Mouse (Mus musculus): ENCODE data around the gene Myoz1. TPM values are rescaled to one million over a fixed set of nuclear protein-coding genes. Genes with fewer than 3 reads are reported as not detected.
A peak's percentile ranks its signal among the peaks of the same experiment; 100 is the strongest.

The Myoz1 gene
- polyA plus RNA-seq, 1 experiment from 2014 or later = 0.95 TPM

- WGBS = 65% methylated on average over 9 of the region's 9 CpGs
- no peaks in the 10 kb centered on the region for H3K36me3 ChIP-seq (ENCODE audit: control insufficient read depth, insufficient read depth, low read length)
- no peak overlapping the region for H3K9ac ChIP-seq (ENCODE audit: low read depth, low read length)
- H3K9me3 ChIP-seq (ENCODE audit: control insufficient read depth, low read length) = no peaks in the 10 kb centered on the region
- DNase-seq (ENCODE audit: low spot score) = no peak
- no peaks in the 10 kb centered on the region for H3K4me1 ChIP-seq (replicated peaks; ENCODE audit: control insufficient read depth, insufficient read depth, low read length)
- H3K4me2 ChIP-seq = no peak overlapping the region
- no peak overlapping the region for H3K27ac ChIP-seq (ENCODE audit: low read depth, low read length)
- no peak overlapping the region for H3K4me3 ChIP-seq (ENCODE audit: low read depth, low read length)
- no peak for ATAC-seq (replicated peaks; ENCODE audit: low FRiP score)
- no peaks in the 10 kb centered on the region for H3K27me3 ChIP-seq (replicated peaks; ENCODE audit: control insufficient read depth, insufficient read depth, low read length)
Measured at GRCm38 (mm10) chr14:20654690-20655421, 1.5 kb downstream of the Myoz1 start.

- Histone ChIP-seq H3K4me1 (replicated peaks; ENCODE audit: control insufficient read depth, insufficient read depth, low read length) (no peaks in the 10 kb centered on the region), H3K27ac (ENCODE audit: low read depth, low read length) (no peak overlapping the region), H3K4me3 (ENCODE audit: low read depth, low read length) (no peak overlapping the region), H3K9me3 (ENCODE audit: control insufficient read depth, low read length) (no peaks in the 10 kb centered on the region), H3K36me3 (ENCODE audit: control insufficient read depth, insufficient read depth, low read length) (no peaks in the 10 kb centered on the region), H3K9ac (ENCODE audit: low read depth, low read length) (no peak overlapping the region), H3K27me3 (replicated peaks; ENCODE audit: control insufficient read depth, insufficient read depth, low read length) (no peaks in the 10 kb centered on the region), H3K4me2 (no peak overlapping the region)
- DNase-seq (ENCODE audit: low spot score) (no peak), ATAC-seq (replicated peaks; ENCODE audit: low FRiP score) (no peak)
- 61% methylated on average over 4 of the region's 4 CpGs for WGBS
Measured at GRCm38 (mm10) chr14:20651722-20652256, 4.6 kb downstream of the Myoz1 start.

DNA sequence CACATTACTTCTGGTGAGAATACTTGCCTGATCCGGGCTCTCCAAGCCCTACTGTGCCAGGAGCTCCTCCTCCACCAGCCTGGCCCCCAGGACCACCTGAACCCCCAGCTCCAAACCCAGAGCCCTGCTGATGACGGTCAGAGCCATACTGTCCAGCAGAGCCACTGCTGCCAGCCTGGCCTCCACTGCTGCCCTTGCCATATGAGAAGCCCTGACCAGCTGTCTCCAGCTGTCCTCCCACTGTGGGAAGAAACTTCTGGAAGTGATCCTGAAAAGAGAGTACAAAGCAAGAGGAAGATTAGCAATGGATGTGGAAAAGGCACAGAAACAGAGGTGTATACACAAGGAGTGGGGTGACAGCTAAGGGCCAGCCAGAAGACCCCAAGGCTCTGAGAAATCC, 5.3 kb downstream of the Myoz1 start:
- ATAC-seq (replicated peaks; ENCODE audit: low FRiP score) (no peak), DNase-seq (ENCODE audit: low spot score) (no peak)
- Histone ChIP-seq H3K27me3 (replicated peaks; ENCODE audit: control insufficient read depth, insufficient read depth, low read length) (no peaks in the 10 kb centered on the region), H3K36me3 (ENCODE audit: control insufficient read depth, insufficient read depth, low read length) (no peaks in the 10 kb centered on the region), H3K4me2 (no peak overlapping the region), H3K9ac (ENCODE audit: low read depth, low read length) (no peak overlapping the region), H3K4me3 (ENCODE audit: low read depth, low read length) (no peak overlapping the region), H3K4me1 (replicated peaks; ENCODE audit: control insufficient read depth, insufficient read depth, low read length) (no peaks in the 10 kb centered on the region), H3K9me3 (ENCODE audit: control insufficient read depth, low read length) (no peaks in the 10 kb centered on the region), H3K27ac (ENCODE audit: low read depth, low read length) (no peak overlapping the region)
- WGBS = 70% methylated on average over 2 of the region's 2 CpGs

GRCm38 (mm10) chr14:20646381-20646780, 10.0 kb downstream of the Myoz1 start:
- Histone ChIP-seq H3K9me3 (ENCODE audit: control insufficient read depth, low read length) (no peaks in the 10 kb centered on the region), H3K27ac (ENCODE audit: low read depth, low read length) (no peak overlapping the region), H3K36me3 (ENCODE audit: control insufficient read depth, insufficient read depth, low read length) (no peaks in the 10 kb centered on the region), H3K27me3 (replicated peaks; ENCODE audit: control insufficient read depth, insufficient read depth, low read length) (no peaks in the 10 kb centered on the region), H3K4me1 (replicated peaks; ENCODE audit: control insufficient read depth, insufficient read depth, low read length) (0 out of 2 replicates have a peak, but pooled peaks cover 4% of the 10 kb centered on the region), H3K9ac (ENCODE audit: low read depth, low read length) (no peak overlapping the region), H3K4me3 (ENCODE audit: low read depth, low read length) (no peak overlapping the region), H3K4me2 (no peak overlapping the region)
- no peak for DNase-seq (ENCODE audit: low spot score)
- 0 out of 2 replicates have a peak, but pooled peaks have one; percentile 44 for ATAC-seq (replicated peaks; ENCODE audit: low FRiP score)

GRCm38 (mm10) chr14:20645547-20645946, 10.8 kb downstream of the Myoz1 start:
- no peak overlapping the region for H3K4me2 ChIP-seq
- H3K4me3 ChIP-seq (ENCODE audit: low read depth, low read length) = no peak overlapping the region
- WGBS = 51% methylated on average over 3 of the region's 3 CpGs
- no peak overlapping the region for H3K9ac ChIP-seq (ENCODE audit: low read depth, low read length)
- H3K9me3 ChIP-seq (ENCODE audit: control insufficient read depth, low read length) = no peaks in the 10 kb centered on the region
- ATAC-seq (replicated peaks; ENCODE audit: low FRiP score) = no peak
- H3K27me3 ChIP-seq (replicated peaks; ENCODE audit: control insufficient read depth, insufficient read depth, low read length) = no peaks in the 10 kb centered on the region
- H3K27ac ChIP-seq (ENCODE audit: low read depth, low read length) = no peak overlapping the region
- H3K4me1 ChIP-seq (replicated peaks; ENCODE audit: control insufficient read depth, insufficient read depth, low read length) = 0 out of 2 replicates have a peak, but pooled peaks cover 4% of the 10 kb centered on the region
- H3K36me3 ChIP-seq (ENCODE audit: control insufficient read depth, insufficient read depth, low read length) = no peaks in the 10 kb centered on the region
- no peak for DNase-seq (ENCODE audit: low spot score)

DNA sequence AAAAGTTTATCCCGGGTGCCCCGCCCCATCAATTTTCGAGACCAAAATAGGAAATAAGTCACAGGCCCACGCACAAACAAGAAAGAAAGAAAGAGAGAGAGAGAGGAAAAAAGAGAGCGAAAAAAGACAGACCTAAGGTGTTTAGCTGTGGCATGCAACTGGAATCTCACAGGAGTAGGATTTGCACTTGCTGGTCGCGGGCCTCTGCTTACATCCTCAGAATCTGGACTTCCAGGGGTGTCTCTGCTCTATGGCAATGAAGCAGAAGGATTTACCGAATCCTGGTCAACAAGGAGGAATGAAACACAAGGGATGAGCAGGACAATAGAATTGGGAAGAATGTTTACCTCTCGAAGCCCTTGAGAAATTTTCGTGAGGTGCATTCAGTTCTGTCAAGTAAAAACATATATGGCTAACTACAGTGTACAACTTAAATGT, 14.9 kb downstream of the Myoz1 start:
- ATAC-seq (replicated peaks; ENCODE audit: low FRiP score) = no peak
- peak overlapping the region; percentile 86 for H3K4me2 ChIP-seq
- no peaks in the 10 kb centered on the region for H3K36me3 ChIP-seq (ENCODE audit: control insufficient read depth, insufficient read depth, low read length)
- no peaks in the 10 kb centered on the region for H3K27me3 ChIP-seq (replicated peaks; ENCODE audit: control insufficient read depth, insufficient read depth, low read length)
- no peaks in the 10 kb centered on the region for H3K9me3 ChIP-seq (ENCODE audit: control insufficient read depth, low read length)
- peak overlapping the region; percentile 92 for H3K9ac ChIP-seq (ENCODE audit: low read depth, low read length)
- H3K4me3 ChIP-seq (ENCODE audit: low read depth, low read length) = peak overlapping the region; percentile 81
- DNase-seq (ENCODE audit: low spot score) = no peak
- WGBS = 17% methylated on average over 10 of the region's 10 CpGs
- H3K4me1 ChIP-seq (replicated peaks; ENCODE audit: control insufficient read depth, insufficient read depth, low read length) = peaks cover 4% of the 10 kb centered on the region; the same call in 1 of the 2 replicates
- H3K27ac ChIP-seq (ENCODE audit: low read depth, low read length) = peak overlapping the region; percentile 87

GRCm38 (mm10) chr14:20640644-20641437, 15.5 kb downstream of the Myoz1 start, which contains the start of gene Usp54:
Gene Usp54, minus strand, starts transcription at chr14:20641063.
- DNase-seq (ENCODE audit: low spot score) (peak; percentile 96), ATAC-seq (replicated peaks; ENCODE audit: low FRiP score) (peak; percentile 93)
- Histone ChIP-seq H3K27me3 (replicated peaks; ENCODE audit: control insufficient read depth, insufficient read depth, low read length) (no peaks in the 10 kb centered on the region), H3K9me3 (ENCODE audit: control insufficient read depth, low read length) (no peaks in the 10 kb centered on the region), H3K9ac (ENCODE audit: low read depth, low read length) (peak within 1 kb of the TSS; percentile 92), H3K4me1 (replicated peaks; ENCODE audit: control insufficient read depth, insufficient read depth, low read length) (peaks cover 4% of the 10 kb centered on the region; the same call in 1 of the 2 replicates), H3K27ac (ENCODE audit: low read depth, low read length) (peak within 1 kb of the TSS; percentile 87), H3K36me3 (ENCODE audit: control insufficient read depth, insufficient read depth, low read length) (no peaks in the 10 kb centered on the region), H3K4me3 (ENCODE audit: low read depth, low read length) (peak within 1 kb of the TSS; percentile 81), H3K4me2 (peak within 1 kb of the TSS; percentile 86)
- WGBS = under 1% methylated on average over 73 of the region's 73 CpGs

GRCm38 (mm10) chr14:20639918-20640619, 16.3 kb downstream of the Myoz1 start:
- H3K9me3 ChIP-seq (ENCODE audit: control insufficient read depth, low read length) = no peaks in the 10 kb centered on the region
- peak overlapping the region; percentile 57 for H3K27ac ChIP-seq (ENCODE audit: low read depth, low read length)
- peak overlapping the region; percentile 81 for H3K4me3 ChIP-seq (ENCODE audit: low read depth, low read length)
- ATAC-seq (replicated peaks; ENCODE audit: low FRiP score) (peak; percentile 53), DNase-seq (ENCODE audit: low spot score) (no peak)
- no peaks in the 10 kb centered on the region for H3K36me3 ChIP-seq (ENCODE audit: control insufficient read depth, insufficient read depth, low read length)
- 7% methylated on average over 16 of the region's 16 CpGs for WGBS
- peak overlapping the region; percentile 86 for H3K4me2 ChIP-seq
- H3K27me3 ChIP-seq (replicated peaks; ENCODE audit: control insufficient read depth, insufficient read depth, low read length) = no peaks in the 10 kb centered on the region
- peaks cover 4% of the 10 kb centered on the region; the same call in 1 of the 2 replicates for H3K4me1 ChIP-seq (replicated peaks; ENCODE audit: control insufficient read depth, insufficient read depth, low read length)
- H3K9ac ChIP-seq (ENCODE audit: low read depth, low read length) = peak overlapping the region; percentile 92
